Mouse (Mus musculus): Measurements from ENCODE around the gene Syne4. TPM values are rescaled to one million over a fixed set of nuclear protein-coding genes. Genes with fewer than 3 reads are reported as not detected.
A peak's percentile ranks its signal among the peaks of the same experiment; 100 is the strongest.

Syne4 gene
- total and polyA plus RNA-seq, 3 experiments, result 0.26 to 5.3 (median 0.50) TPM

DNA sequence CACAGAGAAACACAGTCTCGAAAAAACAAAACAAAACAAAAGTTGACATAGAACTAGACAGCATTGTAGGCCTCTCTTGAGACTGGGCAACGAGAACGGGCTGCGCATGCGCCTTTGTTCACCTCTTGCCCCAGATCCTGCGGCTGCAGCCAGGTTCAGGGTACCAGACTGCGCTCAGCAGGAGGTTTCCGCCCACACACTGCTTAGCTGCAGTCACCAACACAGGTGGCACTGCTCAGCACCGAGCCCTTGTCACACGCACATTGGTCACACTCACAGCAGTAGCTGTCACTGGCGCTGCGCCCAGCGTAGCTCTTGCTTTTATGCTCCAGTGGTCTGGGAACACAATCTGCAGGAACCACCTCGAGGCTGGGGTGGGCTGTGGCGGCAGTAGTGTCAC lies 12.5 kb downstream of the Syne4 start:
- intact Hi-C loops (cut with DNase I), result no loop called here
- H3K27ac ChIP-seq, result no peak overlapping the region
- H3K36me3 ChIP-seq (ENCODE audit: control insufficient read depth, insufficient read depth, low read length), result no peaks in the 10 kb centered on the region
- whole genome bisulfite sequencing, result 52% methylated on average over 15 of the region's 15 CpGs
- H3K27me3 ChIP-seq (ENCODE audit: control insufficient read depth, insufficient read depth, low read length), result no peaks in the 10 kb centered on the region
- no peak overlapping the region for H3K9ac ChIP-seq (ENCODE audit: low read depth, low read length)
- DNase-seq, result no peak
- H3K79me2 ChIP-seq (replicated peaks; ENCODE audit: control insufficient read depth, insufficient read depth, low read length), result no peaks in the 10 kb centered on the region
- H3K4me3 ChIP-seq, result no peak overlapping the region
- no peaks in the 10 kb centered on the region; the same call in 1 of the 2 replicates for H3K4me1 ChIP-seq (ENCODE audit: control insufficient read depth, insufficient read depth, low read length)
- TF ChIP-seq POLR2A (IDR thresholded peaks at IDR 0.05; ENCODE audit: insufficient read depth, low read depth, low read length), result no peak
- TF ChIP-seq CTCF (IDR thresholded peaks at IDR 0.05), result no peak
- TF ChIP-seq EP300 (IDR thresholded peaks at IDR 0.05; ENCODE audit: insufficient read depth, low read depth, low read length), result no peak

GRCm38 (mm10) chr7:30328379-30328778 lies 13.8 kb downstream of the Syne4 start:
- Histone ChIP-seq H3K27me3 (ENCODE audit: control insufficient read depth, insufficient read depth, low read length) (no peaks in the 10 kb centered on the region), H3K4me3 (no peak overlapping the region), H3K4me1 (ENCODE audit: control insufficient read depth, insufficient read depth, low read length) (no peaks in the 10 kb centered on the region; the same call in none of the 2 replicates), H3K79me2 (replicated peaks; ENCODE audit: control insufficient read depth, insufficient read depth, low read length) (no peaks in the 10 kb centered on the region), H3K27ac (no peak overlapping the region), H3K36me3 (ENCODE audit: control insufficient read depth, insufficient read depth, low read length) (no peaks in the 10 kb centered on the region), H3K9ac (ENCODE audit: low read depth, low read length) (no peak overlapping the region)
- TF ChIP-seq POLR2A (IDR thresholded peaks at IDR 0.05; ENCODE audit: insufficient read depth, low read depth, low read length), result no peak
- TF ChIP-seq CTCF (IDR thresholded peaks at IDR 0.05), result no peak
- TF ChIP-seq EP300 (IDR thresholded peaks at IDR 0.05; ENCODE audit: insufficient read depth, low read depth, low read length), result no peak
- 57% methylated on average over 10 of the region's 10 CpGs for WGBS
- intact Hi-C loops (cut with DNase I), result no loop called here
- DNase-seq, result no peak

- Histone ChIP-seq H3K4me3 (no peak overlapping the region), H3K27me3 (ENCODE audit: control insufficient read depth, insufficient read depth, low read length) (no peaks in the 10 kb centered on the region), H3K9ac (ENCODE audit: low read depth, low read length) (no peak overlapping the region), H3K36me3 (ENCODE audit: control insufficient read depth, insufficient read depth, low read length) (no peaks in the 10 kb centered on the region), H3K79me2 (replicated peaks; ENCODE audit: control insufficient read depth, insufficient read depth, low read length) (no peaks in the 10 kb centered on the region), H3K4me1 (ENCODE audit: control insufficient read depth, insufficient read depth, low read length) (peaks cover 2% of the 10 kb centered on the region), H3K27ac (no peak overlapping the region)
- peak; percentile 89 for TF ChIP-seq CTCF (IDR thresholded peaks at IDR 0.05)
- TF ChIP-seq EP300 (IDR thresholded peaks at IDR 0.05; ENCODE audit: insufficient read depth, low read depth, low read length), result no peak
- DNase-seq, result peak; percentile 42 to 67
- 11% methylated on average over 13 of the region's 13 CpGs for WGBS
- intact Hi-C loops (cut with DNase I), result no loop called here
Observed at GRCm38 (mm10) chr7:30331887-30332286, 17.3 kb downstream of the Syne4 start.

- Histone ChIP-seq H3K36me3 (ENCODE audit: control insufficient read depth, insufficient read depth, low read length) (no peaks in the 10 kb centered on the region), H3K4me1 (ENCODE audit: control insufficient read depth, insufficient read depth, low read length) (peaks cover 2% of the 10 kb centered on the region), H3K4me3 (no peak overlapping the region), H3K79me2 (replicated peaks; ENCODE audit: control insufficient read depth, insufficient read depth, low read length) (no peaks in the 10 kb centered on the region), H3K27ac (no peak overlapping the region), H3K9ac (ENCODE audit: low read depth, low read length) (no peak overlapping the region), H3K27me3 (ENCODE audit: control insufficient read depth, insufficient read depth, low read length) (no peaks in the 10 kb centered on the region)
- DNase-seq, result no peak
- no peak for TF ChIP-seq POLR2A (IDR thresholded peaks at IDR 0.05; ENCODE audit: insufficient read depth, low read depth, low read length)
- no peak for TF ChIP-seq EP300 (IDR thresholded peaks at IDR 0.05; ENCODE audit: insufficient read depth, low read depth, low read length)
- no peak for TF ChIP-seq CTCF (IDR thresholded peaks at IDR 0.05)
- intact Hi-C loops (cut with DNase I), result no loop called here
- 56% methylated on average over 18 of the region's 18 CpGs for WGBS
Observed at GRCm38 (mm10) chr7:30332622-30333259, 18.1 kb downstream of the Syne4 start.

DNA sequence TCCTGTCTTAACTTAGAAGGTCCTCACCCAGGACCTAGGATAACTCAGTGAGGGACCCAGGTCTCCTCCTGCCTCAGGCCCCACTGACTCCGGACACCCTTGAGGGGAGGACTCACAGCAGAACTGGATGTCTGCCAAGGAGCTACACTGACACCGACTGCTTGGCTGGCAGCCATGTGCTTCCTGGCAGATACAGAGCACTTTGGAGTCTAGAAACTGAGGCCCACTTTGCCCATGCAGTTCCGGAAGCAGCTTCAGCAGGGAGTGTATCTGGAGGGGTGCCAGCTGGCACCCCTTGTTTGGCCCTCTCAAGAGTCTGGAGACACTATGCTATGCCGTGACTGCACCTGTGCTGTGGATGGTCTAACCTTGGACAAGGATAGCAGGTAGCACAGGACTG lies 18.8 kb downstream of the Syne4 start:
- intact Hi-C loops (cut with DNase I), result no loop called here
- Histone ChIP-seq H3K79me2 (replicated peaks; ENCODE audit: control insufficient read depth, insufficient read depth, low read length) (no peaks in the 10 kb centered on the region), H3K27me3 (ENCODE audit: control insufficient read depth, insufficient read depth, low read length) (no peaks in the 10 kb centered on the region), H3K9ac (ENCODE audit: low read depth, low read length) (no peak overlapping the region), H3K4me3 (no peak overlapping the region), H3K27ac (no peak overlapping the region), H3K36me3 (ENCODE audit: control insufficient read depth, insufficient read depth, low read length) (no peaks in the 10 kb centered on the region), H3K4me1 (ENCODE audit: control insufficient read depth, insufficient read depth, low read length) (peaks cover 2% of the 10 kb centered on the region)
- TF ChIP-seq POLR2A (IDR thresholded peaks at IDR 0.05; ENCODE audit: insufficient read depth, low read depth, low read length) (no peak), EP300 (IDR thresholded peaks at IDR 0.05; ENCODE audit: insufficient read depth, low read depth, low read length) (no peak)
- 2% methylated on average over 4 of the region's 4 CpGs for WGBS
- DNase-seq, result peak; percentile 68 to 72

- WGBS, result 71% methylated on average over 5 of the region's 5 CpGs
- Histone ChIP-seq H3K27me3 (ENCODE audit: control insufficient read depth, insufficient read depth, low read length) (no peaks in the 10 kb centered on the region), H3K27ac (no peak overlapping the region), H3K4me1 (ENCODE audit: control insufficient read depth, insufficient read depth, low read length) (peaks cover 2% of the 10 kb centered on the region), H3K36me3 (ENCODE audit: control insufficient read depth, insufficient read depth, low read length) (no peaks in the 10 kb centered on the region), H3K4me3 (no peak overlapping the region), H3K79me2 (replicated peaks; ENCODE audit: control insufficient read depth, insufficient read depth, low read length) (no peaks in the 10 kb centered on the region), H3K9ac (ENCODE audit: low read depth, low read length) (no peak overlapping the region)
- intact Hi-C loops (cut with DNase I), result no loop called here
- TF ChIP-seq EP300 (IDR thresholded peaks at IDR 0.05; ENCODE audit: insufficient read depth, low read depth, low read length), result no peak
- no peak for TF ChIP-seq CTCF (IDR thresholded peaks at IDR 0.05)
- no peak for TF ChIP-seq POLR2A (IDR thresholded peaks at IDR 0.05; ENCODE audit: insufficient read depth, low read depth, low read length)
- no peak for DNase-seq
Observed at GRCm38 (mm10) chr7:30334563-30334962, 20.0 kb downstream of the Syne4 start.
